Mouse (Mus musculus): Measurements from ENCODE around the gene Rcan3.

DNA sequence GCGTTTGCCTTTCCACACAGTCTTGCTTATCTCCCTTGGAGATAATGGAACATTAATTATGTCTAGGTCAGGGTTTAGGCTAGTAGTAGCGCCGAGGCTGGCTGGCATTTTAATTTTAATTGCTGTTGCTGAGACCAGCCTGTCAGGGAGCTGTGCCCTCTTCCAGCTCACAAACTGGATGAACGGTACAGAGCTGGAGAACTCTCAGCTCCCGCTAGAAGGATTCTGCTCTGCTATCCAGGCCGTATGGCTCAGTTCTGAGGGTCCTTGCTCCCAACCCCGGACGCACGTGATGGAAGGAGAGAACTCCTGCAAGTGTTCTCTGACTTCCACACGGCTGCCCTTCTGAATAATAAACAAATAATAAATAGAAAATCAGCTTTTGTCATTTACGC is 739 bp upstream of the Rcan3 start:
- TF ChIP-seq CTCF (IDR thresholded peaks at IDR 0.05; ENCODE audit: control insufficient read depth, insufficient read depth, insufficient read length) (no peak), MAX (IDR thresholded peaks at IDR 0.05) (no peak), MYOG (IDR thresholded peaks at IDR 0.05; ENCODE audit: control insufficient read depth, extremely low read depth, insufficient read length) (no peak), MYOD1 (IDR thresholded peaks at IDR 0.05; ENCODE audit: control insufficient read depth, insufficient read length, low read depth) (no peak)

Measured in C2C12 (cell line).